Mouse (Mus musculus) heart, adult 8-10 months (tissue): ENCODE measurements around the gene Mapkapk2. TPM values are rescaled to one million over a fixed set of nuclear protein-coding genes. Genes with fewer than 3 reads are reported as not detected.

Experiments
- DNase-seq: peaks from one replicate; pipeline ENCODE4 v3.0.0; 2022; ENCODE audit warnings: low spot score
- total RNA-seq, 4 experiments: library from RNA; stranded (reverse); gene quantifications; 2 replicates each; pipeline ENCODE4 v1.2.4; 2022

Gene Mapkapk2
- total RNA-seq, 4 experiments from 2014 or later = 303 to 326 (median 315) TPM

- no peak for DNase-seq
Observed at GRCm38 (mm10) chr1:131021438-131021837, 76.2 kb downstream of the Mapkapk2 start.

GRCm38 (mm10) chr1:131020425-131021310, 77.0 kb downstream of the Mapkapk2 start:
- no peak for DNase-seq

- DNase-seq = no peak
Observed at GRCm38 (mm10) chr1:131019492-131020098, 78.0 kb downstream of the Mapkapk2 start, which contains the start of gene Il10. Gene Il10, plus strand, starts transcription at chr1:131019845.

GRCm38 (mm10) chr1:131015879-131016278, 81.7 kb downstream of the Mapkapk2 start:
- DNase-seq = no peak

- DNase-seq = no peak
Observed at GRCm38 (mm10) chr1:131015281-131015680, 82.3 kb downstream of the Mapkapk2 start.

GRCm38 (mm10) chr1:131013926-131014325, 83.7 kb downstream of the Mapkapk2 start:
- no peak for DNase-seq

GRCm38 (mm10) chr1:131012494-131012893, 85.1 kb downstream of the Mapkapk2 start:
- DNase-seq = no peak

GRCm38 (mm10) chr1:131010201-131011153, 87.1 kb downstream of the Mapkapk2 start:
- DNase-seq = no peak

- DNase-seq = no peak
Observed at GRCm38 (mm10) chr1:131006069-131006468, 91.6 kb downstream of the Mapkapk2 start.

Other genes starting within 250 kb of the Mapkapk2 start
- 1 to 10 TPM in 1 of 4 experiments, under 1 TPM in 3; 0.47 to 1.1 (median 0.62) TPM for gene Fcmr, start 232.2 kb downstream of the Mapkapk2 start, total RNA-seq
- gene Il24, start 210.4 kb downstream of the Mapkapk2 start, total RNA-seq = not detected
- not detected for gene Il20, start 186.4 kb downstream of the Mapkapk2 start, total RNA-seq
- not detected for gene Il19, start 157.7 kb downstream of the Mapkapk2 start, total RNA-seq
- not detected for gene Il10, start 78.0 kb downstream of the Mapkapk2 start, total RNA-seq
- gene Dyrk3, start 40.5 kb upstream of the Mapkapk2 start, total RNA-seq = under 1 TPM; 0.25 to 0.71 (median 0.53) TPM
- 10 to 100 TPM; 34.1 to 41.0 (median 37.0) TPM for gene Eif2d, start 55.4 kb upstream of the Mapkapk2 start, total RNA-seq
- gene Rassf5, start 147.4 kb upstream of the Mapkapk2 start, total RNA-seq = 1 to 10 TPM; 1.4 to 2.6 (median 1.5) TPM
- 1 to 10 TPM in 3 of 4 experiments, under 1 TPM in 1; 0.95 to 1.4 (median 1.1) TPM for gene Ikbke, start 181.8 kb upstream of the Mapkapk2 start, total RNA-seq